Mouse (Mus musculus): ENCODE data around the gene Slc22a4. TPM values are rescaled to one million over a fixed set of nuclear protein-coding genes. Genes with fewer than 3 reads are reported as not detected.
"Not testable (repeated sequence)": the region's sequence is repeated elsewhere in the genome, so short reads cannot be mapped to it uniquely, and the experiment has no call there.

Slc22a4 gene
- polyA plus RNA-seq, 1 experiment from 2014 or later: 1.4 TPM

- peak; percentile 64; the same call in 1 of the 2 replicates for ATAC-seq (ENCODE audit: low FRiP score, low TSS enrichment)
- H3K4me3 ChIP-seq (ENCODE audit: low read length); H3K27ac ChIP-seq (ENCODE audit: low read depth, low read length); H3K9me3 ChIP-seq (ENCODE audit: control insufficient read depth, low read length); H3K4me2 ChIP-seq (replicated peaks; ENCODE audit: low read depth, low read length); H3K9ac ChIP-seq (ENCODE audit: low read depth, low read length); H3K4me1 ChIP-seq (ENCODE audit: control insufficient read depth, insufficient read depth, low read length); H3K36me3 ChIP-seq (ENCODE audit: control insufficient read depth, insufficient read depth, low read length); H3K27me3 ChIP-seq (ENCODE audit: control insufficient read depth, insufficient read depth, low read length): not testable (repeated sequence)
- 33% methylated on average over 12 of the region's 12 CpGs for WGBS
These were observed 24.9 kb downstream of the Slc22a4 start for GRCm38 (mm10) chr11:54002761-54003717.

- no peak overlapping the region for H3K4me3 ChIP-seq (ENCODE audit: low read length)
- H3K9ac ChIP-seq (ENCODE audit: low read depth, low read length): no peak overlapping the region
- WGBS: 6% methylated on average over 5 of the region's 5 CpGs
- no peak for ATAC-seq (ENCODE audit: low FRiP score, low TSS enrichment)
- no peak overlapping the region for H3K27ac ChIP-seq (ENCODE audit: low read depth, low read length)
- no peaks in the 10 kb centered on the region for H3K4me1 ChIP-seq (ENCODE audit: control insufficient read depth, insufficient read depth, low read length)
- no peaks in the 10 kb centered on the region for H3K27me3 ChIP-seq (ENCODE audit: control insufficient read depth, insufficient read depth, low read length)
- no peaks in the 10 kb centered on the region for H3K36me3 ChIP-seq (ENCODE audit: control insufficient read depth, insufficient read depth, low read length)
- no peak overlapping the region for H3K4me2 ChIP-seq (replicated peaks; ENCODE audit: low read depth, low read length)
- no peaks in the 10 kb centered on the region for H3K9me3 ChIP-seq (ENCODE audit: control insufficient read depth, low read length)
These were observed 25.6 kb downstream of the Slc22a4 start for GRCm38 (mm10) chr11:54002147-54002760.

GRCm38 (mm10) chr11:53997661-53998060, 30.2 kb downstream of the Slc22a4 start:
- ATAC-seq (ENCODE audit: low FRiP score, low TSS enrichment): no peak
- Histone ChIP-seq H3K9ac (ENCODE audit: low read depth, low read length) (no peak overlapping the region), H3K4me1 (ENCODE audit: control insufficient read depth, insufficient read depth, low read length) (no peaks in the 10 kb centered on the region), H3K27ac (ENCODE audit: low read depth, low read length) (no peak overlapping the region), H3K36me3 (ENCODE audit: control insufficient read depth, insufficient read depth, low read length) (no peaks in the 10 kb centered on the region), H3K4me3 (ENCODE audit: low read length) (no peak overlapping the region), H3K9me3 (ENCODE audit: control insufficient read depth, low read length) (no peaks in the 10 kb centered on the region), H3K27me3 (ENCODE audit: control insufficient read depth, insufficient read depth, low read length) (no peaks in the 10 kb centered on the region), H3K4me2 (replicated peaks; ENCODE audit: low read depth, low read length) (no peak overlapping the region)
- 70% methylated on average over 2 of the region's 2 CpGs for WGBS

GRCm38 (mm10) chr11:53992264-53992663, 35.6 kb downstream of the Slc22a4 start:
- no peaks in the 10 kb centered on the region for H3K9me3 ChIP-seq (ENCODE audit: control insufficient read depth, low read length)
- H3K4me2 ChIP-seq (replicated peaks; ENCODE audit: low read depth, low read length): no peak overlapping the region
- no peaks in the 10 kb centered on the region for H3K36me3 ChIP-seq (ENCODE audit: control insufficient read depth, insufficient read depth, low read length)
- H3K27ac ChIP-seq (ENCODE audit: low read depth, low read length): no peak overlapping the region
- no peaks in the 10 kb centered on the region for H3K4me1 ChIP-seq (ENCODE audit: control insufficient read depth, insufficient read depth, low read length)
- no peak overlapping the region for H3K4me3 ChIP-seq (ENCODE audit: low read length)
- no peaks in the 10 kb centered on the region for H3K27me3 ChIP-seq (ENCODE audit: control insufficient read depth, insufficient read depth, low read length)
- H3K9ac ChIP-seq (ENCODE audit: low read depth, low read length): no peak overlapping the region
- no peak for ATAC-seq (ENCODE audit: low FRiP score, low TSS enrichment)
- WGBS: 77% methylated on average over 4 of the region's 4 CpGs

- H3K4me1 ChIP-seq (ENCODE audit: control insufficient read depth, insufficient read depth, low read length): no peaks in the 10 kb centered on the region
These were observed 38.7 kb downstream of the Slc22a4 start for GRCm38 (mm10) chr11:53989232-53989631.

GRCm38 (mm10) chr11:53988081-53988480, 39.8 kb downstream of the Slc22a4 start:
- no peak for ATAC-seq (ENCODE audit: low FRiP score, low TSS enrichment)
- WGBS: 54% methylated on average over 4 of the region's 4 CpGs
- H3K4me3 ChIP-seq (ENCODE audit: low read length): no peak overlapping the region
- no peaks in the 10 kb centered on the region for H3K9me3 ChIP-seq (ENCODE audit: control insufficient read depth, low read length)
- no peaks in the 10 kb centered on the region for H3K4me1 ChIP-seq (ENCODE audit: control insufficient read depth, insufficient read depth, low read length)
- no peak overlapping the region for H3K9ac ChIP-seq (ENCODE audit: low read depth, low read length)
- no peak overlapping the region for H3K27ac ChIP-seq (ENCODE audit: low read depth, low read length)
- no peaks in the 10 kb centered on the region for H3K27me3 ChIP-seq (ENCODE audit: control insufficient read depth, insufficient read depth, low read length)
- H3K4me2 ChIP-seq (replicated peaks; ENCODE audit: low read depth, low read length): no peak overlapping the region
- no peaks in the 10 kb centered on the region for H3K36me3 ChIP-seq (ENCODE audit: control insufficient read depth, insufficient read depth, low read length)

More at GRCm38 (mm10) chr11:53989232-53989631, 38.7 kb downstream of the Slc22a4 start:
- Histone ChIP-seq H3K27me3 (ENCODE audit: control insufficient read depth, insufficient read depth, low read length) (no peaks in the 10 kb centered on the region), H3K27ac (ENCODE audit: low read depth, low read length) (no peak overlapping the region), H3K4me2 (replicated peaks; ENCODE audit: low read depth, low read length) (no peak overlapping the region), H3K9me3 (ENCODE audit: control insufficient read depth, low read length) (no peaks in the 10 kb centered on the region), H3K36me3 (ENCODE audit: control insufficient read depth, insufficient read depth, low read length) (no peaks in the 10 kb centered on the region), H3K4me3 (ENCODE audit: low read length) (no peak overlapping the region), H3K9ac (ENCODE audit: low read depth, low read length) (no peak overlapping the region)
- no peak for ATAC-seq (ENCODE audit: low FRiP score, low TSS enrichment)
- WGBS: 65% methylated on average over 1 of the region's 1 CpGs

- ATAC-seq (ENCODE audit: low FRiP score, low TSS enrichment): no peak
- no peak overlapping the region for H3K27ac ChIP-seq (ENCODE audit: low read depth, low read length)
- no peaks in the 10 kb centered on the region for H3K9me3 ChIP-seq (ENCODE audit: control insufficient read depth, low read length)
- no peaks in the 10 kb centered on the region for H3K36me3 ChIP-seq (ENCODE audit: control insufficient read depth, insufficient read depth, low read length)
- H3K27me3 ChIP-seq (ENCODE audit: control insufficient read depth, insufficient read depth, low read length): peaks cover 4% of the 10 kb centered on the region; the same call in 1 of the 2 replicates
- no peak overlapping the region for H3K9ac ChIP-seq (ENCODE audit: low read depth, low read length)
- WGBS: 81% methylated on average over 4 of the region's 4 CpGs
- no peak overlapping the region for H3K4me3 ChIP-seq (ENCODE audit: low read length)
- no peaks in the 10 kb centered on the region for H3K4me1 ChIP-seq (ENCODE audit: control insufficient read depth, insufficient read depth, low read length)
- no peak overlapping the region for H3K4me2 ChIP-seq (replicated peaks; ENCODE audit: low read depth, low read length)
These were observed 46.5 kb downstream of the Slc22a4 start for GRCm38 (mm10) chr11:53981396-53981795.

- Histone ChIP-seq H3K9me3 (ENCODE audit: control insufficient read depth, low read length) (no peaks in the 10 kb centered on the region), H3K4me1 (ENCODE audit: control insufficient read depth, insufficient read depth, low read length) (no peaks in the 10 kb centered on the region), H3K4me3 (ENCODE audit: low read length) (peak within 1 kb of the TSS; percentile 64), H3K4me2 (replicated peaks; ENCODE audit: low read depth, low read length) (peak within 1 kb of the TSS; percentile 97), H3K27ac (ENCODE audit: low read depth, low read length) (peak within 1 kb of the TSS; percentile 37; the same call in 1 of the 2 replicates), H3K9ac (ENCODE audit: low read depth, low read length) (peak within 1 kb of the TSS; percentile 73), H3K27me3 (ENCODE audit: control insufficient read depth, insufficient read depth, low read length) (peaks cover 4% of the 10 kb centered on the region; the same call in 1 of the 2 replicates), H3K36me3 (ENCODE audit: control insufficient read depth, insufficient read depth, low read length) (no peaks in the 10 kb centered on the region)
- whole genome bisulfite sequencing: 2% methylated on average over 70 of the region's 73 CpGs
- peak; percentile 97 for ATAC-seq (ENCODE audit: low FRiP score, low TSS enrichment)
These were observed 47.9 kb downstream of the Slc22a4 start, which contains the start of gene Slc22a21 for GRCm38 (mm10) chr11:53979788-53980621. Slc22a21 (minus strand) TSS chr11:53980332.
